Mouse (Mus musculus) heart, embryonic 11.5 days (tissue): ENCODE measurements around the gene Shld2. TPM values are rescaled to one million over a fixed set of nuclear protein-coding genes. Genes with fewer than 3 reads are reported as not detected.
"Not testable (repeated sequence)": the region's sequence is repeated elsewhere in the genome, so short reads cannot be mapped to it uniquely, and the experiment has no call there.

Experiments used
- ATAC-seq: fragments of 200-750 bp; cut with Nextera tagmentation; replicated peaks from 2 replicates; pipeline ENCODE4 v1.8.0; 2017; ENCODE audit warnings: moderate library complexity; ENCODE audit not compliant: insufficient number of reproducible peaks, low FRiP score, low TSS enrichment
- H3K27ac ChIP-seq: fragments of 300-500 bp; sonication (generic); 2 replicates; pipeline ENCODE4 v1.5.1; 2014; ENCODE audit warnings: mild to moderate bottlenecking, low read depth, low read length
- H3K27me3 ChIP-seq: fragments of 300-500 bp; sonication (generic); 2 replicates; pipeline ENCODE4 v1.6.1; 2014; ENCODE audit warnings: mild to moderate bottlenecking, low read length, mixed read lengths; ENCODE audit not compliant: control insufficient read depth, insufficient read depth
- H3K36me3 ChIP-seq: fragments of 300-500 bp; sonication (generic); 2 replicates; pipeline ENCODE4 v1.6.1; 2014; ENCODE audit warnings: mild to moderate bottlenecking, low read length, moderate library complexity, mixed read lengths; ENCODE audit not compliant: control insufficient read depth, insufficient read depth
- H3K4me1 ChIP-seq: fragments of 300-500 bp; sonication (generic); 2 replicates; pipeline ENCODE4 v1.6.1; 2014; ENCODE audit warnings: low read length; ENCODE audit not compliant: control insufficient read depth, insufficient read depth
- H3K4me2 ChIP-seq: fragments of 300-500 bp; sonication (generic); 2 replicates; pipeline ENCODE4 v1.6.1; 2014; ENCODE audit warnings: mild to moderate bottlenecking, moderate library complexity
- H3K4me3 ChIP-seq: fragments of 300-500 bp; sonication (generic); 2 replicates; pipeline ENCODE4 v1.5.1; 2014; ENCODE audit warnings: low read depth, low read length
- H3K9ac ChIP-seq: fragments of 300-500 bp; sonication (generic); 2 replicates; pipeline ENCODE4 v1.6.1; 2014; ENCODE audit warnings: mild to moderate bottlenecking, low read depth, low read length, moderate library complexity
- H3K9me3 ChIP-seq: fragments of 300-500 bp; sonication (generic); replicated peaks from 2 replicates; pipeline ENCODE4 v1.6.1; 2016; ENCODE audit warnings: low read length; ENCODE audit not compliant: control insufficient read depth
- WGBS: fragments of 180-500 bp; shearing (Covaris S2); extraction: QIAGEN DNeasy Blood & Tissue Kit; methylation state at CpG from one replicate; pipeline ENCODE4 v1.1.7; 2014; ENCODE audit not compliant: insufficient replicate concordance; 5-methylcytosine and 5-hydroxymethylcytosine counted together
- polyA plus RNA-seq: library from polyadenylated mRNA; unstranded; fragments of >200 nt; fragmentation: Nextera tagmentation; extraction: Ambion mirVana; gene quantifications from 2 replicates; pipeline ENCODE4 v1.2.1, GENCODE M21; 2014

Gene Shld2
- polyA plus RNA-seq, 1 experiment from 2014 or later: 6.9 TPM

GRCm38 (mm10) chr14:34288396-34288795 is 21.9 kb downstream of the Shld2 start:
- no peak overlapping the region for H3K4me3 ChIP-seq

GRCm38 (mm10) chr14:34281736-34282269 is 28.5 kb downstream of the Shld2 start:
- H3K4me2 ChIP-seq: no peak overlapping the region
- ATAC-seq: no peak
- H3K27me3 ChIP-seq: no peaks in the 10 kb centered on the region
- H3K27ac ChIP-seq: no peak overlapping the region
- no peaks in the 10 kb centered on the region for H3K4me1 ChIP-seq
- no peak overlapping the region for H3K4me3 ChIP-seq
- H3K9ac ChIP-seq: no peak overlapping the region
- no peaks in the 10 kb centered on the region for H3K36me3 ChIP-seq
- H3K9me3 ChIP-seq: no peaks in the 10 kb centered on the region
- WGBS: 84% methylated on average over 5 of the region's 5 CpGs

More at GRCm38 (mm10) chr14:34288396-34288795, 21.9 kb downstream of the Shld2 start:
- Histone ChIP-seq H3K27me3 (no peaks in the 10 kb centered on the region), H3K27ac (no peak overlapping the region), H3K4me1 (no peaks in the 10 kb centered on the region), H3K4me2 (no peak overlapping the region), H3K9me3 (no peaks in the 10 kb centered on the region), H3K9ac (no peak overlapping the region), H3K36me3 (no peaks in the 10 kb centered on the region)
- WGBS: 62% methylated on average over 2 of the region's 2 CpGs
- no peak for ATAC-seq

- ATAC-seq: no peak
- Histone ChIP-seq H3K27ac (no peak overlapping the region), H3K27me3 (no peaks in the 10 kb centered on the region), H3K9ac (no peak overlapping the region), H3K36me3 (no peaks in the 10 kb centered on the region), H3K4me2 (no peak overlapping the region), H3K4me1 (no peaks in the 10 kb centered on the region), H3K9me3 (no peaks in the 10 kb centered on the region), H3K4me3 (no peak overlapping the region)
- WGBS: 81% methylated on average over 2 of the region's 2 CpGs
Observed at GRCm38 (mm10) chr14:34280798-34281197, 29.5 kb downstream of the Shld2 start.

GRCm38 (mm10) chr14:34279726-34280125 is 30.6 kb downstream of the Shld2 start:
- 78% methylated on average over 4 of the region's 4 CpGs for WGBS
- Histone ChIP-seq H3K36me3 (no peaks in the 10 kb centered on the region), H3K4me3 (no peak overlapping the region), H3K9me3 (no peaks in the 10 kb centered on the region), H3K27ac (no peak overlapping the region), H3K4me2 (no peak overlapping the region), H3K9ac (no peak overlapping the region), H3K27me3 (no peaks in the 10 kb centered on the region), H3K4me1 (no peaks in the 10 kb centered on the region)
- ATAC-seq: no peak

- Histone ChIP-seq H3K9me3 (no peaks in the 10 kb centered on the region), H3K9ac (no peak overlapping the region), H3K4me1 (no peaks in the 10 kb centered on the region), H3K4me3 (no peak overlapping the region), H3K27ac (no peak overlapping the region), H3K36me3 (no peaks in the 10 kb centered on the region), H3K27me3 (no peaks in the 10 kb centered on the region), H3K4me2 (no peak overlapping the region)
- 80% methylated on average over 4 of the region's 4 CpGs for WGBS
- no peak for ATAC-seq
Observed at GRCm38 (mm10) chr14:34275225-34275624, 35.1 kb downstream of the Shld2 start.

- WGBS: 83% methylated on average over 3 of the region's 3 CpGs
- Histone ChIP-seq H3K4me2 (no peak overlapping the region), H3K36me3 (no peaks in the 10 kb centered on the region), H3K27ac (no peak overlapping the region), H3K9ac (no peak overlapping the region), H3K4me1 (no peaks in the 10 kb centered on the region), H3K27me3 (no peaks in the 10 kb centered on the region), H3K4me3 (no peak overlapping the region), H3K9me3 (no peaks in the 10 kb centered on the region)
- ATAC-seq: no peak
Observed at GRCm38 (mm10) chr14:34274141-34274540, 36.2 kb downstream of the Shld2 start.

GRCm38 (mm10) chr14:34273280-34273679 is 37.0 kb downstream of the Shld2 start:
- ATAC-seq: no peak
- no peak overlapping the region for H3K4me2 ChIP-seq
- H3K4me1 ChIP-seq: no peaks in the 10 kb centered on the region
- no peak overlapping the region for H3K9ac ChIP-seq
- H3K9me3 ChIP-seq: no peaks in the 10 kb centered on the region
- no peak overlapping the region for H3K4me3 ChIP-seq
- no peaks in the 10 kb centered on the region for H3K27me3 ChIP-seq
- no peaks in the 10 kb centered on the region for H3K36me3 ChIP-seq
- no peak overlapping the region for H3K27ac ChIP-seq
- WGBS: 59% methylated on average over 2 of the region's 2 CpGs

- Histone ChIP-seq H3K9ac (no peak overlapping the region), H3K27ac (no peak overlapping the region), H3K4me2 (no peak overlapping the region), H3K27me3 (no peaks in the 10 kb centered on the region), H3K4me3 (no peak overlapping the region), H3K4me1 (no peaks in the 10 kb centered on the region), H3K36me3 (no peaks in the 10 kb centered on the region), H3K9me3 (no peaks in the 10 kb centered on the region)
- no peak for ATAC-seq
- WGBS: 69% methylated on average over 9 of the region's 9 CpGs
Observed at GRCm38 (mm10) chr14:34268046-34268445, 42.2 kb downstream of the Shld2 start.

- 66% methylated on average over 3 of the region's 3 CpGs for WGBS
- H3K4me1 ChIP-seq, H3K27ac ChIP-seq, ATAC-seq, H3K9me3 ChIP-seq, H3K36me3 ChIP-seq, H3K27me3 ChIP-seq, H3K9ac ChIP-seq, H3K4me2 ChIP-seq, H3K4me3 ChIP-seq: not testable (repeated sequence)
Observed at GRCm38 (mm10) chr14:34258525-34258924, 51.8 kb downstream of the Shld2 start.
